Mouse (Mus musculus) kidney, postnatal 36 days (tissue): ENCODE results near the gene B4galt3.

Experiments
- DNase-seq, 2 experiments: peaks; one replicate each; pipeline ENCODE4 v3.0.0; 2021 to 2022; ENCODE audit warnings: mixed read lengths in 2 of 2

Gene B4galt3

GRCm38 (mm10) chr1:171269848-171270572 is at the start of gene B4galt3:
Gene B4galt3, plus strand, starts transcription at chr1:171270328.
- peak; percentile 97 to 99 for DNase-seq

- peak; percentile 85 to 95 for DNase-seq
These were observed 49.3 kb upstream of the B4galt3 start for GRCm38 (mm10) chr1:171220871-171221270.

- DNase-seq = peak in 1 of 2 experiments; percentile 32
These were observed 48.6 kb upstream of the B4galt3 start for GRCm38 (mm10) chr1:171221281-171222193.

DNA sequence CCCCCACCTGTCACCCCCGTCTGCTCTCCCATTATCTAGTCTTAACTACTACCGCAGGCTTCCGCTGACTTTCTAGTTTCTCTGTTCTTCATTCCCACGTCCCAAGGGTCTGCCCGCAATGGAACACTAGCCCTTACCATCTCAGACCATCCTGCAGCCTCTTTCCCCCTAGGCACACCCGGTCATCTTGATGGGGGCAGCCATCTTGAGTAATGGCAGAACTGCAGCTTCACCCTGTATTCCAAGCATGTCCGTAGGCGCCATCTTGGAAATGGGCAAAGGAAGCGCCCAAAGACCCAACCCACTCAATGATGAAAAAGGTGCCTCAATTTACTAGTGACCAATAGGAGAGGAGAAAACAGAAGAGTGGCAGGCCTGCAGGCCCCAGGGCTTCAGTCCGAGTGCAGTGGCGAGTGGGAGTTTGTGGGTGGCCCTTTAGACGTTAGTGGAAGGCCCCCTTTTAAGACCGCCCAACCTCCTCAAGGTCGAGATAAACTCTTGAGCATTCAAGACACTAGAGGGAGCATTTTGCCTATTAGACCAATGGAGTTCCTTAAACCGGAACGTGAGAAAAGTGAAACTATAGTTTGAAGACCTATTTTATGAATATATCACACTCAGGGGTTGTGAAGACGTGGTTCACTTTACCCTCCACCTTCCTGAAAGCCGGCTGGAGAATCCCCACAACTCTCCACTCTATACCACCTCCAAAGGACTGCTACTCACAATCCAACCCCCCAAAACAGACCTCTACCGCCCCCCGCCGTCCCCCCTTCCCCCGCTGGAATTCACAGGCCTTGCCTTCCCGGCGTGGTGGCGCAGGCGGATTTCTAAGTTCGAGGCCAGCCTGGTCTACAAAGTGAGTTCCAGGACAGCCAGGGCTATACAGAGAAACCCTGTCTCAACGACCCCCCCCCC is 47.6 kb upstream of the B4galt3 start, which contains the start of gene Tomm40l:
TSS of gene Tomm40l (minus strand) at position 277 of the 918 bp plus-strand sequence.
- DNase-seq = peak; percentile 92 to 99

DNA sequence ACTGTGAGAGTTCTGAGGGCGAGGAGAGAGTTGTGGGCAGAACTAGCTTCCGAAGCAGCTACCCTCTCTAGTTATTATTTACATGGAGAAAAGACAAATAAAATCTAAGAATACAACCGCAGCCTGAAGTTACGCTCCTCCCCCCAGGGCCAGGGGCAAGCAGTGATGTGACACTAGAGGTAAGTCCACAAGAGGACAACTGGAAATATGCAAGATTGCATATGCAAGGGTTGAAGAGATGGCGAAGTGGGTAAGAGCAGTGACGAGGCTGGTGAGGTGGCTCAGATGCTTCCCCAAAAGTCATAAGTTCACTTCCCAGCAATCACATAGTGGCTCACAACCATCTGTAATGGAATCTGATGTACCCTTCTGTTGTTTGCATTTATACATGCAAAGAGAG is 47.0 kb upstream of the B4galt3 start:
- DNase-seq = no peak

- peak; percentile 61 to 75 for DNase-seq
These were observed 46.3 kb upstream of the B4galt3 start for GRCm38 (mm10) chr1:171223796-171224195.

- no peak for DNase-seq
These were observed 45.3 kb upstream of the B4galt3 start, which contains the start of gene Apoa2 for GRCm38 (mm10) chr1:171224857-171225256. Gene Apoa2, plus strand, starts transcription at chr1:171225054.

DNA sequence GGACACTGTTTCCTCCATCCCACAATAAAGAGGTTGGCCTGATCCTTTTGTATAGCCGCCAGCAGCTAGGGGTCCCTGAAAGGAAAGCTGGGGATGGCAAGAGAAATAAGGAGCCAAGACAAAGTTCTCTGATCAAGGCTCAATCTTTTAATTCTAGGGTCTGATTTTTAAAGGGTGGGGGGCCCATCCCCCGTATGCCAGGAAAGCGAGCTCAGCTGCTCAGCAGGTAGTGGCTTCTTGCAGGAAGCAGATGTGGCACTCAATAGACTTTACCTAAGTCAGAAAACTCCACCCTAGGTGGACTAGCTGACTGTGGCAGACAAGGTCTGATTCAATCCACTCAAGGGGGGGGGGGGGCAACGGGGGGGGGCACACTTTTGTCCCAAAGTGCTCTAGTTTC is 43.3 kb upstream of the B4galt3 start:
- no peak for DNase-seq

DNA sequence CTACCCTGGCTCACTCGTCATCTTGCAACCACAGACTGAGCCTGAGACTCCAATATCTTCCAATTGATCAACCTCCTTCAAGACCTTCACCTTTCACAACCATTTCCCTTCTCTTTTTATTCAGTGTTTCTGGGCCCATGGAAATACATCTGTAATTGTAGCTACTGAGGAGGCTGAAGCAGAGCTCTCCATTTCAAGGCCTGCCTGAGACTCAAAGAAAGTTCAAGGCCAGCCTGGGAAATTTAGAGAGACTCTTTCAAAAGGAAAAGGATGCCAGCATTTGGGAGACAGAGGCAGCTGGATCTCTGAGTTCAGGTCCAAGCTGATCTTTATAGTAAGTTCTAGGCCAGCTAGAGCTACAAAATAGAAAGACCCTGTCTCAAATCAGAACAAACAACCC is 42.2 kb upstream of the B4galt3 start:
- no peak for DNase-seq

GRCm38 (mm10) chr1:171229750-171230149 is 40.4 kb upstream of the B4galt3 start:
- DNase-seq = no peak

- DNase-seq = no peak
These were observed 39.9 kb upstream of the B4galt3 start for GRCm38 (mm10) chr1:171230215-171230614.

GRCm38 (mm10) chr1:171231844-171232243 is 38.3 kb upstream of the B4galt3 start:
- no peak for DNase-seq

- no peak for DNase-seq
These were observed 37.8 kb upstream of the B4galt3 start for GRCm38 (mm10) chr1:171232348-171232747.

GRCm38 (mm10) chr1:171232800-171233730 is 37.1 kb upstream of the B4galt3 start:
- DNase-seq = no peak

GRCm38 (mm10) chr1:171234126-171234525 is 36.0 kb upstream of the B4galt3 start, which contains the start of gene Fcer1g:
Gene Fcer1g, minus strand, starts transcription at chr1:171234365.
- no peak for DNase-seq

GRCm38 (mm10) chr1:171234538-171234937 is 35.6 kb upstream of the B4galt3 start:
- no peak for DNase-seq

DNA sequence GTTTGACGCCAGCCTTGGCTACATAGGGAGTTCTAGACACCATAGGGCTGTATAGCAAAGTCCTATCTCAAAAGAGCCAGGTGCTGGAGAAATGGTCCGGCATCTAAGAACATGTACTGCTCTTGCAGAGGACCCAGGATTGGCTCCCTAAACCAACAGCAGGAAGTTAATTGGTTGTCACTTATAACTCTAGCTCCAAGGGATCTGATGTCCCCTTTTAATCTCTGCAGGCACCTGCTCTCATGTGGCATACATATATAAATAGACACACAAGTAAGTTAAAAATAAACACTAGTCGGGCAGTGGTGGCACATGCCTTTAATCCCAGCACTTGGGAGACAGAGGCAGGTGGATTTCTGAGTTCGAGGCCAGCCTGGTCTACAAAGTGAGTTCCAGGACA is 34.3 kb upstream of the B4galt3 start:
- no peak for DNase-seq

- DNase-seq = peak in 1 of 2 experiments; percentile 50
These were observed 32.7 kb upstream of the B4galt3 start for GRCm38 (mm10) chr1:171237438-171237837.

GRCm38 (mm10) chr1:171238463-171238862 is 31.7 kb upstream of the B4galt3 start:
- peak; percentile 67 to 86 for DNase-seq

GRCm38 (mm10) chr1:171239992-171240744 is 30.0 kb upstream of the B4galt3 start:
- peak; percentile 54 to 78 for DNase-seq
